Mouse (Mus musculus) megakaryocyte, embryonic 14.5 days (primary cell): Measurements from ENCODE around the gene Wfdc15a. TPM values are rescaled to one million over a fixed set of nuclear protein-coding genes. Genes with fewer than 3 reads are reported as not detected.

Experiments
- H3K27me3 ChIP-seq: replicated peaks from 2 replicates; pipeline ENCODE3; 2012; ENCODE audit warnings: inconsistent platforms
- H3K36me3 ChIP-seq: replicated peaks from 2 replicates; pipeline ENCODE3; 2012; ENCODE audit warnings: low read length, inconsistent platforms, mixed read lengths
- H3K4me1 ChIP-seq: 2 replicates; pipeline ENCODE4 v1.6.1; 2012; ENCODE audit warnings: inconsistent platforms
- H3K4me3 ChIP-seq: replicated peaks from 2 replicates; pipeline ENCODE3; 2012; ENCODE audit warnings: moderate library complexity, mild to moderate bottlenecking, inconsistent platforms
- H3K9me3 ChIP-seq: 2 replicates; pipeline ENCODE4 v1.6.1; 2012; ENCODE audit warnings: inconsistent platforms
- FLI1 ChIP-seq: IDR thresholded peaks from 2 replicates; pipeline ENCODE4 v1.6.1; 2012; ENCODE audit warnings: low read length, inconsistent platforms, mixed read lengths
- GATA1 ChIP-seq: IDR thresholded peaks from 3 replicates; pipeline ENCODE4 v1.6.1; 2012; ENCODE audit warnings: mixed read lengths, low read length, inconsistent platforms, borderline replicate concordance
- polyA plus RNA-seq: library from polyadenylated mRNA; stranded (reverse); fragments of >175 nt; gene quantifications from 2 replicates; pipeline ENCODE4 v1.2.3, GENCODE M21; 2012; ENCODE audit warnings: low replicate concordance; ENCODE audit not compliant: insufficient read depth

Gene Wfdc15a
- polyA plus RNA-seq, 1 experiment = not detected

- peaks cover 23% of the 10 kb centered on the region for H3K27me3 ChIP-seq
- peaks cover 8% of the 10 kb centered on the region; the same call in 1 of the 2 replicates for H3K9me3 ChIP-seq
- H3K4me1 ChIP-seq = no peaks in the 10 kb centered on the region
- H3K4me3 ChIP-seq = no peak overlapping the region
- TF ChIP-seq FLI1 (no peak), GATA1 (no peak)
- no peaks in the 10 kb centered on the region for H3K36me3 ChIP-seq
These were observed 3.3 kb downstream of the Wfdc15a start for GRCm38 (mm10) chr2:164196700-164196990.

- Histone ChIP-seq H3K9me3 (peaks cover 13% of the 10 kb centered on the region), H3K27me3 (peaks cover 28% of the 10 kb centered on the region), H3K4me3 (no peak overlapping the region), H3K4me1 (no peaks in the 10 kb centered on the region), H3K36me3 (no peaks in the 10 kb centered on the region)
- no peak for TF ChIP-seq FLI1
- no peak for TF ChIP-seq GATA1
These were observed 3.8 kb downstream of the Wfdc15a start for GRCm38 (mm10) chr2:164195971-164196699.

GRCm38 (mm10) chr2:164194959-164195630 is 4.8 kb downstream of the Wfdc15a start:
- no peak for TF ChIP-seq FLI1
- TF ChIP-seq GATA1 = no peak
- H3K9me3 ChIP-seq = peaks cover 19% of the 10 kb centered on the region

GRCm38 (mm10) chr2:164192279-164192678 is 7.7 kb downstream of the Wfdc15a start:
- no peak for TF ChIP-seq FLI1
- TF ChIP-seq GATA1 = no peak

More at GRCm38 (mm10) chr2:164194959-164195630, 4.8 kb downstream of the Wfdc15a start:
- Histone ChIP-seq H3K4me3 (no peak overlapping the region), H3K27me3 (peaks cover 35% of the 10 kb centered on the region), H3K4me1 (no peaks in the 10 kb centered on the region), H3K36me3 (no peaks in the 10 kb centered on the region)

GRCm38 (mm10) chr2:164190576-164190975 is 9.4 kb downstream of the Wfdc15a start, which contains the start of gene Wfdc12:
Wfdc12 (minus strand) TSS chr2:164190608.
- H3K4me3 ChIP-seq = no peak within 1 kb of the TSS
- peaks cover 17% of the 10 kb centered on the region for H3K9me3 ChIP-seq
- H3K36me3 ChIP-seq = no peaks in the 10 kb centered on the region
- peaks cover 46% of the 10 kb centered on the region for H3K27me3 ChIP-seq
- H3K4me1 ChIP-seq = no peaks in the 10 kb centered on the region
- TF ChIP-seq FLI1 (no peak), GATA1 (no peak)

More at GRCm38 (mm10) chr2:164192279-164192678, 7.7 kb downstream of the Wfdc15a start:
- no peaks in the 10 kb centered on the region for H3K36me3 ChIP-seq
- peaks cover 17% of the 10 kb centered on the region for H3K9me3 ChIP-seq
- H3K4me1 ChIP-seq = no peaks in the 10 kb centered on the region
- no peak overlapping the region for H3K4me3 ChIP-seq
- peaks cover 45% of the 10 kb centered on the region for H3K27me3 ChIP-seq

- Histone ChIP-seq H3K9me3 (peaks cover 17% of the 10 kb centered on the region), H3K4me1 (peaks cover 5% of the 10 kb centered on the region; the same call in 1 of the 2 replicates), H3K4me3 (peak overlapping the region; percentile 64), H3K36me3 (no peaks in the 10 kb centered on the region), H3K27me3 (peaks cover 45% of the 10 kb centered on the region)
- TF ChIP-seq FLI1 (no peak), GATA1 (no peak)
These were observed 11.2 kb downstream of the Wfdc15a start for GRCm38 (mm10) chr2:164188722-164189121.

- peaks cover 8% of the 10 kb centered on the region for H3K4me1 ChIP-seq
- peaks cover 2% of the 10 kb centered on the region for H3K9me3 ChIP-seq
- peaks cover 58% of the 10 kb centered on the region for H3K27me3 ChIP-seq
- H3K4me3 ChIP-seq = no peak overlapping the region
- TF ChIP-seq FLI1 = no peak
- H3K36me3 ChIP-seq = no peaks in the 10 kb centered on the region
These were observed 15.7 kb downstream of the Wfdc15a start for GRCm38 (mm10) chr2:164184145-164184719.

- TF ChIP-seq GATA1 (no peak), FLI1 (no peak)
These were observed 16.6 kb downstream of the Wfdc15a start for GRCm38 (mm10) chr2:164183340-164183739.

GRCm38 (mm10) chr2:164182692-164183255 is 17.2 kb downstream of the Wfdc15a start, which contains the start of gene Wfdc5:
Wfdc5 (minus strand) TSS chr2:164182742.
- no peak within 1 kb of the TSS for H3K4me3 ChIP-seq
- no peaks in the 10 kb centered on the region for H3K9me3 ChIP-seq
- TF ChIP-seq GATA1 (no peak), FLI1 (no peak)
- H3K27me3 ChIP-seq = peaks cover 64% of the 10 kb centered on the region
- H3K4me1 ChIP-seq = peaks cover 8% of the 10 kb centered on the region
- no peaks in the 10 kb centered on the region for H3K36me3 ChIP-seq

More at GRCm38 (mm10) chr2:164183340-164183739, 16.6 kb downstream of the Wfdc15a start:
- no peaks in the 10 kb centered on the region for H3K9me3 ChIP-seq
- no peaks in the 10 kb centered on the region for H3K36me3 ChIP-seq
- H3K4me1 ChIP-seq = peaks cover 8% of the 10 kb centered on the region
- H3K27me3 ChIP-seq = peaks cover 61% of the 10 kb centered on the region
- no peak overlapping the region for H3K4me3 ChIP-seq
